Mouse (Mus musculus) cerebellum, adult 9-11 months (tissue): ENCODE results near the gene 5330417H12Rik.
A peak's percentile ranks its signal among the peaks of the same experiment; 100 is the strongest.

ENCODE experiments used
- DNase-seq: peaks from one replicate; pipeline ENCODE4 v3.0.0; 2022

Gene 5330417H12Rik

GRCm38 (mm10) chr7:107625061-107625460 is at the start of gene 5330417H12Rik:
5330417H12Rik (minus strand) TSS chr7:107625161.
- no peak for DNase-seq

GRCm38 (mm10) chr7:107668514-107668913 is 43.6 kb upstream of the 5330417H12Rik start:
- DNase-seq = no peak

GRCm38 (mm10) chr7:107666262-107666902 is 41.4 kb upstream of the 5330417H12Rik start:
- DNase-seq = no peak

- DNase-seq = peak; percentile 13
Measured at GRCm38 (mm10) chr7:107665586-107666261, 40.8 kb upstream of the 5330417H12Rik start.

GRCm38 (mm10) chr7:107665221-107665585 is 40.2 kb upstream of the 5330417H12Rik start:
- no peak for DNase-seq

- DNase-seq = no peak
Measured at GRCm38 (mm10) chr7:107664063-107665056, 39.4 kb upstream of the 5330417H12Rik start.

- DNase-seq = no peak
Measured at GRCm38 (mm10) chr7:107663621-107664020, 38.7 kb upstream of the 5330417H12Rik start.

- DNase-seq = no peak
Measured at GRCm38 (mm10) chr7:107661843-107662281, 36.9 kb upstream of the 5330417H12Rik start.

- DNase-seq = peak; percentile 9
Measured at GRCm38 (mm10) chr7:107661189-107661842, 36.4 kb upstream of the 5330417H12Rik start.

- no peak for DNase-seq
Measured at GRCm38 (mm10) chr7:107659186-107659918, 34.4 kb upstream of the 5330417H12Rik start.

- DNase-seq = no peak
Measured at GRCm38 (mm10) chr7:107656451-107656850, 31.5 kb upstream of the 5330417H12Rik start.

- no peak for DNase-seq
Measured at GRCm38 (mm10) chr7:107651821-107652220, 26.9 kb upstream of the 5330417H12Rik start.

GRCm38 (mm10) chr7:107649990-107650389 is 25.0 kb upstream of the 5330417H12Rik start:
- DNase-seq = no peak

GRCm38 (mm10) chr7:107648937-107649688 is 24.2 kb upstream of the 5330417H12Rik start:
- DNase-seq = no peak

- no peak for DNase-seq
Measured at GRCm38 (mm10) chr7:107644987-107645386, 20.0 kb upstream of the 5330417H12Rik start.

- DNase-seq = no peak
Measured at GRCm38 (mm10) chr7:107642586-107643275, 17.8 kb upstream of the 5330417H12Rik start.

GRCm38 (mm10) chr7:107638026-107638425 is 13.1 kb upstream of the 5330417H12Rik start:
- DNase-seq = no peak

GRCm38 (mm10) chr7:107637398-107637797 is 12.4 kb upstream of the 5330417H12Rik start:
- DNase-seq = no peak

GRCm38 (mm10) chr7:107633201-107633600 is 8.2 kb upstream of the 5330417H12Rik start:
- DNase-seq = no peak

- DNase-seq = no peak
Measured at GRCm38 (mm10) chr7:107628383-107628782, 3.4 kb upstream of the 5330417H12Rik start.
